Mouse (Mus musculus) erythroid progenitor cell, adult 5-6 weeks (primary cell): ENCODE measurements around the gene Abat. TPM values are rescaled to one million over a fixed set of nuclear protein-coding genes. Genes with fewer than 3 reads are reported as not detected.

Source experiments
- ATAC-seq: replicated peaks from 2 replicates; pipeline ENCODE4 v1.8.0; 2016; ENCODE audit warnings: moderate number of reproducible peaks, mild to moderate bottlenecking, moderate TSS enrichment, inconsistent platforms; ENCODE audit not compliant: poor library complexity, low FRiP score, severe bottlenecking
- total RNA-seq, 2 experiments: library from RNA; stranded (forward) in 1 of 2; stranded (reverse) in 1 of 2; fragments of 150-400 nt in 1 of 2; fragments of 186-747, 209-891 nt in 1 of 2; gene quantifications; 2 replicates each; pipeline versions ENCODE4 v1.2.3 to v1.2.4; 2015 to 2017; ENCODE audit warnings: low replicate concordance in 2 of 2

Abat gene
- 3.4 and 5.0 TPM in 2 replicates for total RNA-seq (2015; ENCODE audit: low replicate concordance)
- 0.76 and 2.1 TPM in 2 replicates for total RNA-seq (2017; ENCODE audit: low replicate concordance)

DNA sequence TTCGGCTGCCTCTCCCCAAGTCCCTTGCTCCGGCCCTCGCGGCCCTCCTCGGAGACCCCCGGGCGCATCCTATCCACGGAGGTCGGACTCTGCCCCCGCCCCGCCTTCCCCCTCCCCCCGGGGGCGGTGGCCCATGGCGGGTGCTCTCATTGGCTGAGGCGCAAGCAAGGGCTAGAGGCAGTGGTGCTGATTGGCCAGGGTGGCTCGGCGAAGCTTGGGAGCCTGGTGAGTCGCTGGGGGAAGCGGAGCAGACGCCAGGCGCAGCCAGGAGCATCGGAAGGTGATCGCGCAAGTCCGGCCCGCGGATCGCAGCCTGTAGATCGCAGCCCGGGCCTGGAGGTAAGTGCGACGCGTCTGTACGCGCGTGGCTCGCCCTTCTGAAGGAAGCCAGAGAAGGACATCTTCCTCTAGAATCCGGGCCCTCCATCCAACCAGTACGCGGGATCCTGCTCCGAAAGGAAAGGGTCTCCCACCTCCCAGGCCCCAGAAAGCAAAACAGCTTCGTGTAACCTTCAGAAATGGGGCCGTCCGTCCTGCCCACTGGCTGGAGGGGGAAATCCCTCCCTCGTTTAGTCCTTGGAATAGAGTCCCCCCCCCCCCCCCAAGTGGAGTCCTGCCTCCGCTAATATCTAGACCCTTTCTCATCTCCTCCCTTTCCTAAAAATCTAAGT lies at the start of gene Abat:
Gene Abat (plus strand): TSS at position 194 of the 671 bp plus-strand sequence.
- no peak; the same call in 1 of the 2 replicates for ATAC-seq

DNA sequence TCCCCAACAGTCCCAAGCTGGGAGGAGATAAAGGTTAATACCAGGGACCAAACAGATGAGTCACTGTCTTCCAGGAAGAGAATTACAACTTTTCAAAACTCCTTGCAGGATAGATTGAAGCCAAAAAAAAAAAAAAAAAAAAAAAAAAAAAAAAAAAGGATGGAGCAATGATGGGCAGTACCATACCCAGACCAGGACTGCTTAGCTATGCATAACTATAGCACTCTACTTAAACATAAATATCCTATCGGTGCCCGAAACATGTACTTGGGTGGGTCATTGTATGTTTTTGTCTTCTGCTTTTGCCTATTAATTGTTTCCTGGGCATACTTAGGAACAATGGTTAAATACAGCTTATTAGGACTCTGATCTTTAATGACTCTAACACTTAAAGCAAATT lies 43.1 kb upstream of the Abat start:
- ATAC-seq, result 0 out of 2 replicates have a peak, but pooled peaks have one; percentile 5

DNA sequence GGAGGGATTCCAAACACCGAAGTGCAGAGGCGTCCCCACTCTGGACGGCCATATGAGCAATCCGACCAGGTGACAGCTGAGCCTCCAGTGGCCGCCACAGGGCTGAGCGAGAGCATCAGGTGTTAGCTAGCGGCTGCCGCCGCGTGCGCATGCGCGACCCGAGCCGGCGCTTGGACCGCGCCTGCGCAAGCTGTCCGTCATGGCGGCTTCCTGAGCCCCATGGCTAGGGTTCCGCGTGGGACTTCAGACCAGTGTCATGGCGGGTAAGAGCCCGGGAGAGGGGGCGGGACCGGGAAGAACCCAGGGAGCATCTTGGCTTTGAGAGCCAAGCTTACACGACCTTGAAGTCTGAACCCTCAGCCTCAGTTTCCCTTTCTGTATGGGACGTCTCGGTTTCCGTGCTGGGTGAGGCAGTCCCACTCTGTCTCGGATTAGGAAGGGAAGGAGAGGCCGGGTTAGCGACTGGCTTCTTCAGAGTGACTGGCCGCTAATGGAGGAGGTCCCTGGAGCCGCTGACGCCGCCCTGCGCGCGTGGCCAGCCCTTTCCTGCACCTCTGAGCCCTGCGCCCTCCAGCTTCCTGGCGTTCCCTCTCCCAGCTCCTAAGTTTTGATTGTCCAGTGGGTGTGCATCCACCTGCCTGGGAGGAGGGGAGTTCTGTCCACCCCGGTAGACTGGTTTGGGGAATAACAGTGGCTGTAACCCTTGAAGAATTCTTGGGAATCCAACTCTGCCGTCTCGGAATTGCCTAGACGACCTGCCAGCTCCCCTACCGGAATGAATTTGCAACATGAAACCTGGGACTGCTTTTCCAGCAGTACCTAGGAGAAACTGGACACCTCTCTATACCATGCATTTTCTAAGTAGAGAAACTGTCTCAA lies 42.4 kb upstream of the Abat start, which contains the start of gene Mettl22:
Gene Mettl22 (plus strand): TSS at position 186 of the 879 bp plus-strand sequence.
- ATAC-seq, result peak; percentile 94

DNA sequence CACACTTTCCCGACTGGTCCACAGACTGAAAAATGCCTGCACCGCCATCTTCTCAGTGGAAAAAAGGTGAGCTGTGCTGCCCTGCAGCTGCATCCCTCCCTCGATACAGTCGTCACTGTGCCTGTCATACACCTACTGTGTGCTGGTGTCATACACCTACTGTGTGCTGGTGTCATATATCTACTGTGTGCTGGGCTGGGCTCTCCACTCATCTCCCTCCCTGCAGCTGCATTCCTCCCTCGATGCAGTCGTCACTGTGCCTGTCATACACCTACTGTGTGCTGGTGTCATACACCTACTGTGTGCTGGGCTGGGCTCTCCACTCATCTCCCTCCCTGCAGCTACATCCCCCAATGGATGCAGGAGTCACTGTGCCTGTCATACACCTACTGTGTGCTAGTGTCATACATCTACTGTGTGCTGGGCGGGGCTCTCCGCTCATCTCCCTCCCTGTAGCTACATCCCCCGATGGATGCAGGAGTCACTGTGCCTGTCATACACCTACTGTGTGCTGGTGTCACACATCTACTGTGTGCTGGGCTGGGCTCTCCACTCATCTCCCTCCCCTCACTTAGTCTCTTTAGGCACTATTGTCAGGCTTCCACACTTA lies 25.7 kb upstream of the Abat start:
- ATAC-seq, result no peak

DNA sequence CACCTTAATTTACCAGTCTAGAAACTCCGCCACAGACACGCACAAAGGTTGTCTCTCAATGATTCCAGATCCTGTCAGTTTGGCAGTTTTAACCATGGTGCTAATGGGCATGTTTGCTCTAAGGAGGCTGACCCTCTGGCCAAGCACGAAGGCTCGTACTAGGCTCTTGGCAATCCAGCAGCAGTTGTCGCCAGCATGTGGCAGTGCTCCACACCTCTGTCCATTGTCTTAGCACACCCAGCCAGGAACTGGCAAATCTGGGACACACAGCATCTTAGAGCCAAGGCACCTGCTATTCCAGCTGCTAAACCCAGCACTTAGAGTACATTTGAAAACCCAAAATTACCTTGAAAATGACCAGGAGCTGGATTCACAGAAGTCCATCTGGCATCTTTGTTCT lies 23.9 kb upstream of the Abat start:
- no peak for ATAC-seq

DNA sequence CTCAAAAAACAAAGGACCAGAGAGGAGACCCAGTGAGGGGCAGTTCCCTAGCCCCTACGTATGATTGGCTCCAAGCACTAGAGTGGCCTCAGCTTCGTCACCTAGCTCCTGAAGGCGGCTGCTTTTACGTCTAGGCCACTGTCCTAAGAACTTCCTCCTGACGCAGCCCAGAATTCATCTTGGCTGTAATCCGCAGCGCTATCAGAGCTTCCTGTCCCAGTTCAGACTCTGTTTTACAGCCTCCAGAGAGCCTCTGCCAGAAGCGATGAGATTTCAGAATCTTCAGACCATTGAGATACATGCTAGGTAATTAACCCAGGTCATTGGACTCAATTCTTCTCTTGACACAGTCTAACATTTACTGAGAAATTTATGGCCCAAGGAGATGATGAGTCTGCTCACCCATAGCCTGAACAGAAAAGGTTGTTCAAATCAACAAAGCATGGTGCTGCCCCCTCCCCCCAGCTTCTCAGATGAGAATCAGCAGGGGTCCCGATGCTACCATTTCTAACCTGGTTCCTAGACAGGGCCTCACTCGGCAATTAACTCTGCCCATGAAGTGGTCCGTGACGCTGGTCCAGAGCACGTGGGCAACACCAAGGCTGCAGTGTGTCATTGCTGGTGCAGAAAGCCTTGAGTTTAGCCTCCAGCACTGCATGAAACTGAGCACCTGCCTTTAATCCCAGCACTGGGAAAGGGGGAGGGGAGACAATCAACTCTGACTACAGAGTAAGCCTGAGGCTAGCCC lies 21.3 kb upstream of the Abat start:
- ATAC-seq, result no peak

DNA sequence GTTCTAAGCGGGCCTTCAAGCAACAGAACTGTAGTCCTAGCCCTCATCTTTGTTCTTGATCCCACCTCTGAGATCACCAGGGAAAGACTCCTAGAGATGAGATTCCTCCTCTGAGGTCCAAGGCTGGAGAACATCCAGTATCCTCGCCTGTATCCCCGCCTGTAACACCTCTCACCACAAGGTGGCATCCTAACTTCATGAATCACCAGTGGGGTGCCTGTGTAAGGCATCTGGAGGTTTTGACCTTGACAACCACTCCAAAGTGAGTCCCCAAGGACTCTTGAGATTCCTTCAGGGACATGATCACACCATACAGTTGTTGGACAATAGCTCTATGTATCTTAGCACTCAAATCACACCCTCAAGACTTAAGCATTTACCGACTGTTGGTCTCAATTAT lies 19.0 kb upstream of the Abat start:
- peak; percentile 87 for ATAC-seq

DNA sequence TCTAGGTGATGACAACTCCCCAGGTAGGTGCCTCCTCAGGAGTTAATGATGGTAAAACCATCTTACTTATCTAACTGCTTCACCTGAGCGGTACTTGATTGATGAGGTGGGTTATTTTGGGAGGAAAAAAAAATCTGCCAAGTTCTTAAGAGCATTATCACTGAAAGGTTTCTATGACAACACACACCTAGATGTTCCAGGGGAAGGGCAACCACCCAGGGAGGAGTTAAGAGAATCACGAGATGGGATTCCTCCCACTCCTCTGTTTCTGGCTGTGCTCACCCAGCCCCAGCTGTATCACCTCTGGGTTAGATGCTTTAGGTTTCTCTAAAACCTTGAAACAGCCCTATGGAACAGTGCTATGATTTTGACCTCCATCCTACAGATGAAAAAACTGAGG lies 16.3 kb upstream of the Abat start:
- no peak for ATAC-seq

DNA sequence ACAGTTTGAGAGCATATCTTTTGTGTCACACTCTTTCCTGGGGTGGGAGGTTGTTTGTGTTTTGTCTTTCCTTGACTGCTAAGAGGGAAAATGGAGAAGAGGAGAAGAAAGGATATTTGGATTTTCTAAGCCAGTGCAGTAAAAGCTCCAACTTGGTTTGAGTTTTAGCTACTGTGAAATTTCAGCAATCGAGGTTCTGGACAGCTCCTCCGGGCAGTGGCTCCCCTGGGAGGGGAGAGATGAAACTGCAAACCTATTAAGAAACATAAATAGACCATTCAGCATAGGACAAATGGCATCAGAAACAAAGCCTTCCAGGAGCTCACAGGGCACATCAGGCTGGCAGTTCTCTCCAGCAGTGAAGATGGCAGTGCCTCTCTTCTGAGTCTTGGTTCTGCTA lies 9.0 kb upstream of the Abat start:
- ATAC-seq, result no peak

DNA sequence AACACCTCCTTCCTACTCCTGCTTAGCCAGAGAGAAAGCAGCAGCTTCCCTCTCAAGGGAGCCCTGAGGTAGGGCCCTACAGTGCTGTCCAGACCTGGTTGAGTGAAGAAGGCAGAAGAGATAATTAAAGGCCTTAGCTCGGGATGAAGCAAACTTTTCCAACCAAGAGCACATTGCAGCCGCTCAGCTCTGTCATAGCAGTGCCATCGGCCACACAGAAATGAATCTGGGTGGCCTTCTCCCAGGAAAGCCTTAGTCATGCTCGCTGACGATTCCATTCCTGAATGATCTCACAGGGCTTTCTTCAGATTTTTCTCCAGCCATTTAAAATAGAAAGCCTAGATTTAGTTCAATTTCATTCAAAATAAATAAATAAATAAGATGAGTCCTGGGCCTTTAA lies 3.3 kb upstream of the Abat start:
- ATAC-seq, result no peak

DNA sequence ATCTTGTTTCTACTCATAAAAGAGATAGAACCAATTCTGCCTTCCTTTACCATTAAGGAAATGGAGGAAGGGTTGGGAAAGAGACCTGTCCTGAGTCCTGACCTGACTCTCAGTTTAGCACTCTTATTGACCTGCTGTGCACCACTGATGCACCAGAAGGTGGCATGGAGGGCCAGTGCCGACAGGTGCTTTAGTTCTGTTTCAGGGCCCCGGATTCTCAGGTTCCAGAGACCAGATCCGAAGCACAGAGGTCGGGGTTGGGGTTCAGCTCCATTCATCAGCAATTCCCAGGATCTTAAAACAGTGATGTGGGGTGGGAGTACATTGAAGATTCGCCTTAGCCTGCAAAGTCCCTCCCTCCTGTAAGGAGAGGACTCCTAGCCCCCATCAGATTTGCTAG lies 399 bp upstream of the Abat start:
- ATAC-seq, result no peak

DNA sequence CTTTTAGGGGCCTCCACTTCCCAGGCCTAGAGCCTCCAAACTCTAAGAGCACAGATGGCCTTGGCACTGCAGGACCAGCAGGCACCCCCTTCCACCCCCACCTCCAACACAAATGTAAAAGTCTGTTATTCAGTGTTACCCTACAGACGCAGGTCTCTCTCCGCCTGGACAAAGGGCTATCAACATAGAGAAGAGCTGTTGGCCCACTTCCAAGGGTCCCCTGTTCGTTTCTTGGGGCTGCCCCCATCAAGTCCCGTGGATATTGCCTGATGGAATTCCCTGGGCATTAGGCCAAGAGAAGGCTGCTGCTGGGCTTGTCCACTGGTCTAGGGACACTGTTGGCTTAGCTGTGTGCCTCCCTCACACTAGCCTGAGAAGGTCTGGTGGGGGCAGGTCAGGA lies 951 bp downstream of the Abat start:
- ATAC-seq, result no peak

DNA sequence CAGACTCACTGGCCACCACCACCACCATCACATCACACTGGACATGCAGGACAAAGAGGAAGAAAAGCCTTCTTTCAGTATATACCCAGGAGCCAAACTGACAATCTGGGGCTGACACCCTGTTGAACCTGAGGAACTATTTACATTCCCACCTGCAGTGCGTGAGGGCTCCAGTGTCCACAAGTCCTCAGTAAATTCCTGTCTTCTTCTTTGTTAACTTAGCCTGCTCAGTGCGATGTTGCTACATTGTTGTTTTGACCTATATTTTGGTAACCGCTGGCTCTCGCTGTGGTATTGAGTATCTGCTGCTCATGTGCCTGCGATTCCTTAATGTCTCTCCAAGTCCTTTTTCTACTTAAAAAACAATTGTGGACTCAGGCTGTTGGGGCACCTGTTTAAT lies 7.3 kb downstream of the Abat start:
- ATAC-seq, result no peak

DNA sequence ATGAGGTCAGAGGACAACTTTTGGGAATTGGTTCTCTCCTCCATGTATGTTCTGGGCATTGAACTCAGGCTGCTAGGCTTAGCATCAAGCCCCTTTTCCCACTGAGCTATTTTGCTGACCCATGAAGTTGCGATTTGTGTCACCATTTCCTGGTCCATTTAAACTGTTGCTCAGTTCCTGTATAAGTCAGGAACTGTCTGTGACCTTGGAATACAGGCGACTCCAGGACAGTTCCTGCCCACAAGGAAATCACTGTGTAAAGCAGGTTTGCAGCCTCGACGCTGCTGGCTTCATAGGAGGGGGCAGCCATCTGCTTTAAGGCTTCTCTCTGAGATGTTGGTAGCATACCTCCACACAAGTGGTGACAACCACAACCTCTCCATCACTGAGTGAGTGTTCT lies 8.1 kb downstream of the Abat start:
- no peak for ATAC-seq

DNA sequence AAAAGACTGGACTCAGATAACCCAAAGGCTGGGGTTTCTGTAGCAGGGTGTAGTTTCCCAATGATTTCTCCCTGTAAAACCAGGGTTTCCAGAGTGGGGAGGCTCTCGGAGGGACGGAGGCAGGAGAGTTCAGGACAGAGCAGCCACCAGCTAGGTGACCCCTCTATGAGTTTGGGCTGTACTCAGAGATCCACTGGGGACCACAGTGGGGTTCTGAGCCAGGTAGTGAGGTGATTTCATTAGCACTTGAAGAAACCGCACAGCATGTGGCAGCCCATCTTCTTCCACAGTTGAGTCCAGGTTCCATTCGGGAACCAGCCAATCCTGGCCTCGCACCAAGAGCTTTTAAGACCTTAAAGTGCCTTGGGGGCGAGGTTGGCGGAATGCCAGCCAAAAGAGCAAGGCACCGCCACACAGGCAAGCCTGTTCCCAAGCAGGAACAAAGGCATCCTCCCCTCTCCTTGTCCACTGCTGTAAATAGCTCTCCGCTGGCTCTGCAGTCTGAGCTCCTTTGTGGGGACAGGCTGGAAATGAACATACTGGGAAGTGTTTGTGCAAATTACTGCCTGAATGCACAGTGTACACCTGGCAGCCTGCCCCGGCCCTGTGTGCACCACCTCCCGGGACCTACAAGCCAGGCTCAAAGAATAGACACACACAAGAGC lies 10.4 kb downstream of the Abat start:
- ATAC-seq, result no peak

DNA sequence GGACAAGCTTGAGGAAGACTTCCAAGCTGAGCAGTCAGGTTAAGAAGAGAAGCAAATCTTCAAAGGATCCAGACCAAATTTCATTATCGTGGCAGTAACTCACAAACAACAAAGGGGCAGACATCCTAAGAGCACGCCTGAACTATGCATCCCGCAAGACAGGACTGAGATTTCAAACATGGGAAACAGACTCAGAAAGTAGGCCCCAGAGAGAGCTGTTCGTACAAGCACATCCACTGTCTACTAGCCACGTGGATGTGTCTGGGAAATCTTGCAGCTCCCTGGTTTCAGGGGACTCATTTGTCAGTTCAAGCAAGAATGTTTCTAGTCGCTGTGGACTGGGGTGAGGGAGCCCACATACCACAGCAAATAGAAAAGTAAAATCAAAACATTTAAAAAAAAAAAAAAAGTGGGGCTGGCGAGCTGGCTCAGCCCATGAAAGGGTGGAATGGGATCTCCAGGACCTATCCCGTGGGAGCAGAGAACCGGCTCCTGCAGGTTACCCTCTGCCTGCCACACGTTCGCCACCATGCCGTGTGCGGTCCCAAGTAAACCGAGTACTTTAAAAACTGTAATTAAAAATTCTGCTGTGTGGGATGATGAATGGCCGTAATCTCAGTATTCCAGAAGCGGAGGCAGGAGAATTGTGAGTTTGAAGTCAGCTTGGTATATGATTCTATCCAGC lies 11.1 kb downstream of the Abat start:
- no peak for ATAC-seq

DNA sequence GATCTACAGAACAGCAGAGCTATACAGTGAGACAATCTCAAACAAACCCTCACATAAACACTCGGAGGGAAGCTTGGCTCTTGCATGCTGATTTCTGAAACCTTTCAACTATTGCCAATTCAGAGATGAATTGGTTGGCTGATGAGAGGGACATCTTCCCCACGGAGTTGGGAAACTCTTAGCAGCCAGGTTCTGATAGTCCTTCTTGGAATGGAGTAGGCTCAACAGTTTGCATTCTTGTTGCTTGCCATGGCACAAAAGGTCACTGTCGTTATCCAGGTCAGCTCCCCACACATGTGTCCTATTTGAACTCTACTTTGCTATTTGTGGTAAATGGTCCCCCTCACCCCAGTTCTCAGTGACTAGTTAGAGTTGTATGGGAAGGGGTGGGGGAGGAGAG lies 12.1 kb downstream of the Abat start:
- no peak for ATAC-seq

DNA sequence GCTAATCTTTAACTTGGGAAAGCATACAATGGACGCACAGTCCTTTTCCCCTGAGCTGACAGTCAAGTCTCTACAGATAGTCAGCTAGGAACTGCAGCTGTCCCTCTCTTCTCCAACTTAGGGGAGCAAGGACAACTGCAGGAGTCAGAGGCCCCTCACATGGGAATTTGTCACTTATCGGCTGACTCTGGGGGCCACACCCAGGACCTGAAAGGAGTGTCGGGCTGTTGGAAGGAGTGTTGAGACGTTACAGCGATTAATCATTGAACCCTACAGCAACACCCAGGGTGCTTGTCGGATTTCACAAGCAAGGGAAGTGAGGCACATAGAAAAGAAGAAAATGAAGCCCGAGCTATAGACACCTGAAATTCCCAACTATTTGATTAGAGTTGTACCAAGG lies 12.6 kb downstream of the Abat start:
- no peak for ATAC-seq

DNA sequence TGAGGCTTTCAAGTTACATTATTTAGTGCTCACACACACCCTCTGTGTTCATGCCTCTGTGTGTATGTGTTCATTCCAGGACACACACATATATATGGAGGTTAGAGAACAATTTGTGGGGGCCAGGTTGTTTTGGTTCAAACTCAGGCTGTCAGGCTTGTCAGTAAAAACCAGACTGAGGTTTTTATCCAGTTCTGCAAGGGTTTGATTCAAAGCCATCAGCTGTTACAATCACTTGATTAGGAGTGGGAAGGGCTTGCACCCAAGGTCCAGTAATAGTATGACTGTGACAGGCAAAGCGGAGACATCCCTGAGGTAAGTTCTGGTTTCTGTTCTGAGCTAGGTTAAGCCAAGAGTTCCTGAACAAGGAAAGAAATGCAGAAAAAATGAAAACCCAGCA lies 16.2 kb downstream of the Abat start:
- ATAC-seq, result no peak
